In genomic region chr2:130697821-130698266, GRCm38 (mm10) we compare ENCODE assay signal across 8 mouse cellular contexts. TPM values are rescaled to one million over a fixed set of nuclear protein-coding genes. Genes with fewer than 3 reads are reported as not detected.
DNase-seq lines count a peak whose midpoint lies in the region; ATAC-seq and TF ChIP-seq lines count a peak whose summit lies in the region.

No protein-coding gene starts in this region.

- no peak for DNase-seq in kidney, adult 2 months
- no peak for DNase-seq in kidney, adult 8-10 months
- DNase-seq in ES-CJ7 (ENCODE audit: low read depth, low spot score): peak; percentile 79
- no peak for DNase-seq in limb, embryonic 14.5 days (ENCODE audit: low spot score)
- no peak for DNase-seq in cerebellum, postnatal 36 days
- no peak for DNase-seq in spleen, postnatal 36 days (ENCODE audit: low spot score in 2 of 2)

- no peaks in the 10 kb centered on the region for H3K4me1 ChIP-seq in kidney, adult 2 months (ENCODE audit: control insufficient read depth, insufficient read depth, low read length)
- H3K4me1 ChIP-seq in embryonic facial prominence, embryonic 12.5 days: peaks cover 13% of the 10 kb centered on the region
- peaks cover 8% of the 10 kb centered on the region; the same call in 1 of the 2 replicates for H3K4me1 ChIP-seq in limb, embryonic 14.5 days (ENCODE audit: control insufficient read depth, insufficient read depth, low read length)
- H3K4me1 ChIP-seq in stomach, embryonic 14.5 days (ENCODE audit: control insufficient read depth, insufficient read depth, low read length): 0 out of 2 replicates have a peak, but pooled peaks cover 4% of the 10 kb centered on the region

- TF ChIP-seq POLR2A in kidney, adult 2 months (IDR thresholded peaks at IDR 0.05; ENCODE audit: low read depth, low read length): no peak
- no peak for TF ChIP-seq POLR2A in limb, embryonic 14.5 days (IDR thresholded peaks at IDR 0.05; ENCODE audit: borderline replicate concordance, extremely low read depth, insufficient read depth, insufficient read length)

- H3K4me3 ChIP-seq in kidney, adult 2 months (ENCODE audit: insufficient read depth, low read depth, low read length): peak overlapping the region; percentile 55
- H3K4me3 ChIP-seq in embryonic facial prominence, embryonic 12.5 days: peak overlapping the region; percentile 51
- peak overlapping the region; percentile 61 for H3K4me3 ChIP-seq in limb, embryonic 14.5 days (replicated peaks; ENCODE audit: low read length)
- H3K4me3 ChIP-seq in stomach, embryonic 14.5 days (ENCODE audit: low read depth, low read length): peak overlapping the region; percentile 60

- TF ChIP-seq CTCF in kidney, adult 2 months (conservative IDR thresholded peaks at IDR 0.05; ENCODE audit: insufficient read depth, insufficient read length, low read depth, low read length): no peak

- no peaks in the 10 kb centered on the region for H3K36me3 ChIP-seq in kidney, adult 2 months (ENCODE audit: control insufficient read depth, insufficient read depth, low read length)
- H3K36me3 ChIP-seq in embryonic facial prominence, embryonic 12.5 days: no peaks in the 10 kb centered on the region
- H3K36me3 ChIP-seq in limb, embryonic 14.5 days (ENCODE audit: control insufficient read depth, insufficient read depth, low read length): no peaks in the 10 kb centered on the region
- H3K36me3 ChIP-seq in stomach, embryonic 14.5 days (ENCODE audit: control insufficient read depth, insufficient read depth, low read length): no peaks in the 10 kb centered on the region

- peak overlapping the region; percentile 91 for H3K4me2 ChIP-seq in embryonic facial prominence, embryonic 12.5 days (replicated peaks)
- H3K4me2 ChIP-seq in limb, embryonic 14.5 days (replicated peaks; ENCODE audit: low read depth, low read length, severe bottlenecking): peak overlapping the region; percentile 99
- peak overlapping the region; percentile 100 for H3K4me2 ChIP-seq in stomach, embryonic 14.5 days (replicated peaks; ENCODE audit: low read depth, low read length)

- no peaks in the 10 kb centered on the region; the same call in 1 of the 2 replicates for H3K27me3 ChIP-seq in kidney, adult 2 months (replicated peaks; ENCODE audit: control insufficient read depth, insufficient read depth, low read length)
- H3K27me3 ChIP-seq in embryonic facial prominence, embryonic 12.5 days: peaks cover 42% of the 10 kb centered on the region
- H3K27me3 ChIP-seq in limb, embryonic 14.5 days (ENCODE audit: control insufficient read depth, insufficient read depth, low read length): peaks cover 26% of the 10 kb centered on the region
- peaks cover 22% of the 10 kb centered on the region for H3K27me3 ChIP-seq in stomach, embryonic 14.5 days (ENCODE audit: control insufficient read depth, insufficient read depth, low read length)

- peak overlapping the region; percentile 61; the same call in 1 of the 2 replicates for H3K9ac ChIP-seq in embryonic facial prominence, embryonic 12.5 days
- H3K9ac ChIP-seq in limb, embryonic 14.5 days (ENCODE audit: low read depth, low read length, severe bottlenecking): peak overlapping the region; percentile 56
- H3K9ac ChIP-seq in stomach, embryonic 14.5 days (replicated peaks; ENCODE audit: low read depth, low read length): no peak overlapping the region

- ATAC-seq in embryonic facial prominence, embryonic 12.5 days (ENCODE audit: insufficient number of reproducible peaks, insufficient read depth, low FRiP score, low TSS enrichment): no peak
- no peak for ATAC-seq in limb, embryonic 14.5 days (ENCODE audit: low FRiP score, low read depth)
- ATAC-seq in stomach, embryonic 14.5 days (ENCODE audit: insufficient number of reproducible peaks, insufficient read depth, low FRiP score, low read depth): no peak

- 19% methylated on average over 14 of the region's 14 CpGs for WGBS in kidney, adult 2 months
- WGBS in embryonic facial prominence, embryonic 12.5 days: 4% methylated on average over 14 of the region's 14 CpGs
- 6% methylated on average over 14 of the region's 14 CpGs for WGBS in limb, embryonic 14.5 days
- 2% methylated on average over 14 of the region's 14 CpGs for WGBS in stomach, embryonic 14.5 days

- no peak overlapping the region for H3K27ac ChIP-seq in kidney, adult 2 months (ENCODE audit: insufficient read depth, low read depth, low read length)
- H3K27ac ChIP-seq in embryonic facial prominence, embryonic 12.5 days: no peak overlapping the region
- no peak overlapping the region for H3K27ac ChIP-seq in limb, embryonic 14.5 days (replicated peaks; ENCODE audit: low read depth, low read length)
- H3K27ac ChIP-seq in stomach, embryonic 14.5 days (ENCODE audit: low read length): no peak overlapping the region

- no peaks in the 10 kb centered on the region for H3K9me3 ChIP-seq in embryonic facial prominence, embryonic 12.5 days
- no peaks in the 10 kb centered on the region for H3K9me3 ChIP-seq in limb, embryonic 14.5 days (ENCODE audit: control insufficient read depth, low read length)
- no peaks in the 10 kb centered on the region for H3K9me3 ChIP-seq in stomach, embryonic 14.5 days (ENCODE audit: control insufficient read depth, low read depth, low read length)

RNA-seq across cellular contexts. Expression of gene Slc4a11, which starts 0.5 kb away (rescaled TPM):
- polyA plus RNA-seq in kidney, adult 2 months (2012; rRNA removed): 30.6 and 40.7 TPM in 2 replicates
- polyA plus RNA-seq in embryonic facial prominence, embryonic 12.5 days (2016; fragmentation: Nextera tagmentation; extraction: Ambion mirVana): 1.4 and 2.0 TPM in 2 replicates
- polyA plus RNA-seq in limb, embryonic 14.5 days (2012; rRNA removed): 3.4 and 4.8 TPM in 2 replicates
- polyA plus RNA-seq in limb, embryonic 14.5 days (2014; fragmentation: Nextera tagmentation; extraction: Ambion mirVana): 1.9 and 2.0 TPM in 2 replicates
- polyA plus RNA-seq in stomach, embryonic 14.5 days (2014; fragmentation: Nextera tagmentation; extraction: Ambion mirVana): 0.52 and 0.59 TPM in 2 replicates

RNA-seq across cellular contexts. Expression of gene Itpa, which starts 30.4 kb away (rescaled TPM):
- 33.9 and 34.2 TPM in 2 replicates for polyA plus RNA-seq in kidney, adult 2 months (2012; rRNA removed)
- polyA plus RNA-seq in embryonic facial prominence, embryonic 12.5 days (2016; fragmentation: Nextera tagmentation; extraction: Ambion mirVana): 135 and 137 TPM in 2 replicates
- polyA plus RNA-seq in limb, embryonic 14.5 days (2012; rRNA removed): 81.7 and 82.6 TPM in 2 replicates
- 99.4 and 104 TPM in 2 replicates for polyA plus RNA-seq in limb, embryonic 14.5 days (2014; fragmentation: Nextera tagmentation; extraction: Ambion mirVana)
- polyA plus RNA-seq in stomach, embryonic 14.5 days (2014; fragmentation: Nextera tagmentation; extraction: Ambion mirVana): 87.8 and 89.8 TPM in 2 replicates

RNA-seq across cellular contexts. Expression of gene Ddrgk1, which starts 33.4 kb away (rescaled TPM):
- polyA plus RNA-seq in kidney, adult 2 months (2012; rRNA removed): 143 and 152 TPM in 2 replicates
- 55.6 and 58.3 TPM in 2 replicates for polyA plus RNA-seq in embryonic facial prominence, embryonic 12.5 days (2016; fragmentation: Nextera tagmentation; extraction: Ambion mirVana)
- polyA plus RNA-seq in limb, embryonic 14.5 days (2012; rRNA removed): 48.0 and 58.5 TPM in 2 replicates
- polyA plus RNA-seq in limb, embryonic 14.5 days (2014; fragmentation: Nextera tagmentation; extraction: Ambion mirVana): 53.7 and 66.3 TPM in 2 replicates
- polyA plus RNA-seq in stomach, embryonic 14.5 days (2014; fragmentation: Nextera tagmentation; extraction: Ambion mirVana): 65.7 and 66.6 TPM in 2 replicates

RNA-seq across cellular contexts. Expression of gene Lzts3, which starts 55.2 kb away (rescaled TPM):
- 169 and 188 TPM in 2 replicates for polyA plus RNA-seq in kidney, adult 2 months (2012; rRNA removed)
- 6.2 and 6.5 TPM in 2 replicates for polyA plus RNA-seq in embryonic facial prominence, embryonic 12.5 days (2016; fragmentation: Nextera tagmentation; extraction: Ambion mirVana)
- 14.6 and 16.2 TPM in 2 replicates for polyA plus RNA-seq in limb, embryonic 14.5 days (2012; rRNA removed)
- 1.1 and 1.4 TPM in 2 replicates for polyA plus RNA-seq in limb, embryonic 14.5 days (2014; fragmentation: Nextera tagmentation; extraction: Ambion mirVana)
- 2.8 and 4.0 TPM in 2 replicates for polyA plus RNA-seq in stomach, embryonic 14.5 days (2014; fragmentation: Nextera tagmentation; extraction: Ambion mirVana)
